Mouse (Mus musculus): ENCODE data around the gene Ankrd54.
A peak's percentile ranks its signal among the peaks of the same experiment; 100 is the strongest.
"Not testable (repeated sequence)": the region's sequence is repeated elsewhere in the genome, so short reads cannot be mapped to it uniquely, and the experiment has no call there.

Gene Ankrd54

GRCm38 (mm10) chr15:79040501-79041416 lies 21.9 kb downstream of the Ankrd54 start:
- no peak for DNase-seq

GRCm38 (mm10) chr15:79038853-79039252 lies 23.8 kb downstream of the Ankrd54 start:
- peak; percentile 68 for DNase-seq

- no peak for DNase-seq
Observed at GRCm38 (mm10) chr15:79038331-79038730, 24.4 kb downstream of the Ankrd54 start.

- peak; percentile 53 for DNase-seq
Observed at GRCm38 (mm10) chr15:79037913-79038328, 24.8 kb downstream of the Ankrd54 start.

- not testable (repeated sequence) for DNase-seq
Observed at GRCm38 (mm10) chr15:79031908-79032307, 30.8 kb downstream of the Ankrd54 start.

- peak; percentile 93 for DNase-seq
Observed at GRCm38 (mm10) chr15:79030551-79031435, 31.9 kb downstream of the Ankrd54 start.

GRCm38 (mm10) chr15:79029519-79030241 lies 33.0 kb downstream of the Ankrd54 start:
- DNase-seq = no peak

GRCm38 (mm10) chr15:79028823-79029484 lies 33.7 kb downstream of the Ankrd54 start:
- no peak for DNase-seq

GRCm38 (mm10) chr15:79028237-79028738 lies 34.4 kb downstream of the Ankrd54 start, which contains the start of gene H1f0:
Gene H1f0 (plus strand): TSS chr15:79028450.
- peak; percentile 95 for DNase-seq

- peak; percentile 36 for DNase-seq
Observed at GRCm38 (mm10) chr15:79027291-79028205, 35.1 kb downstream of the Ankrd54 start.

GRCm38 (mm10) chr15:79026511-79027290 lies 36.0 kb downstream of the Ankrd54 start:
- DNase-seq = no peak

- no peak for DNase-seq
Observed at GRCm38 (mm10) chr15:79025687-79026308, 36.9 kb downstream of the Ankrd54 start.

GRCm38 (mm10) chr15:79023366-79023765 lies 39.3 kb downstream of the Ankrd54 start:
- DNase-seq = no peak

GRCm38 (mm10) chr15:79022671-79023230 lies 39.9 kb downstream of the Ankrd54 start:
- no peak for DNase-seq

- DNase-seq = no peak
Observed at GRCm38 (mm10) chr15:79018886-79019285, 43.8 kb downstream of the Ankrd54 start.

GRCm38 (mm10) chr15:79018191-79018590 lies 44.5 kb downstream of the Ankrd54 start:
- no peak for DNase-seq

GRCm38 (mm10) chr15:79013382-79013781 lies 49.3 kb downstream of the Ankrd54 start:
- DNase-seq = no peak

GRCm38 (mm10) chr15:79011550-79011949 lies 51.1 kb downstream of the Ankrd54 start:
- no peak for DNase-seq

- no peak for DNase-seq
Observed at GRCm38 (mm10) chr15:79009734-79010133, 53.0 kb downstream of the Ankrd54 start.

Measured in right cerebral cortex, adult 18-20 months (tissue).